ENCODE assay signal across 21 mouse cellular contexts in the genomic region with DNA sequence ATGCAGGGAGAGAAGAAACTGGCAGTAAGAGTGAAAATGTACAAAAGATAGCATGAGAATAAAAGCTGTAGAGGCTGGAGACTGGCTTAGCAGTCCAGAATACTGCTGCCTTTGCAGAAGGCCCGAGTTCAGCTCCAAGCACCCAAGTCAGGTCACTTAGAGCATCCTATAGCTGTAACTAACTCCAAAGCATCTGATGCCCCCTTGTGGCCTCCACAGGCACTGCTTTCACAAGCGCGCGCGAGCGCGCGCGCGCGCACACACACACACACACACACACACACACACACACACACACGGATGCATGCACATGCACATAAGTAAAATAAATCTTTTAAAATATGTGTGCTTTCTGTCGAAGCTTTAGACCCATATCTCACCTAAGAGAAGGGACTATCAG.
"Had no signal": no experiment of that assay in that cellular context is flagged by ENCODE, and none has a peak within 500 bp of the region (broad histone marks: within the 10 kb centered on the region; RNA-seq: fewer than 3 reads in every experiment).

No protein-coding gene starts in this region.

- H3K9ac ChIP-seq: liver, embryonic 14.5 days; lung, embryonic 15.5 days; midbrain, embryonic 13.5 days; neural tube, embryonic 12.5 days; neural tube, embryonic 15.5 days; stomach, embryonic 15.5 days had no signal

- H3K27me3 ChIP-seq: lung, embryonic 15.5 days; megakaryocyte, embryonic 14.5 days; midbrain, embryonic 13.5 days; neural tube, embryonic 12.5 days; neural tube, embryonic 15.5 days; stomach, embryonic 15.5 days had no signal

- H3K9me3 ChIP-seq: lung, embryonic 15.5 days; midbrain, embryonic 13.5 days; neural tube, embryonic 12.5 days; neural tube, embryonic 15.5 days; stomach, embryonic 15.5 days had no signal

- ATAC-seq: midbrain, embryonic 13.5 days had no signal

- H3K4me1 ChIP-seq: lung, embryonic 15.5 days; megakaryocyte, embryonic 14.5 days; midbrain, embryonic 10.5 days; midbrain, embryonic 13.5 days; neural tube, embryonic 12.5 days; neural tube, embryonic 15.5 days; stomach, embryonic 15.5 days had no signal

- H3K36me3 ChIP-seq: lung, embryonic 15.5 days; midbrain, embryonic 10.5 days; midbrain, embryonic 13.5 days; neural tube, embryonic 12.5 days; neural tube, embryonic 15.5 days; stomach, embryonic 15.5 days had no signal

- H3K27ac ChIP-seq: layer of hippocampus, adult 2 months; liver, embryonic 14.5 days; lung, embryonic 15.5 days; midbrain, embryonic 10.5 days; midbrain, embryonic 13.5 days; neural tube, embryonic 12.5 days; neural tube, embryonic 15.5 days; stomach, embryonic 15.5 days had no signal

- H3K4me3 ChIP-seq: layer of hippocampus, adult 2 months; lung, embryonic 15.5 days; megakaryocyte, embryonic 14.5 days; midbrain, embryonic 10.5 days; midbrain, embryonic 13.5 days; neural tube, embryonic 12.5 days; neural tube, embryonic 15.5 days; stomach, embryonic 15.5 days had no signal

- H3K4me2 ChIP-seq: liver, embryonic 11.5 days; lung, embryonic 15.5 days; midbrain, embryonic 13.5 days; neural tube, embryonic 12.5 days; neural tube, embryonic 15.5 days; stomach, embryonic 15.5 days had no signal

- DNase-seq: kidney, adult 9 months; kidney, postnatal 25 days; layer of hippocampus, adult 9-11 months; lung, adult 18-20 months; lung, postnatal 10 days; lung, postnatal 36 days; right cerebral cortex, adult 18-20 months; right cerebral cortex, postnatal 14 days; right cerebral cortex, postnatal 4 days; thymus, adult 18-20 months; thymus, postnatal 4 days had no signal
